Mouse (Mus musculus) heart, adult 11 months (tissue): ENCODE results near the gene Ncapg2.

Experiments used
- DNase-seq: peaks from one replicate; pipeline ENCODE4 v3.0.0; 2022

Ncapg2 gene

GRCm38 (mm10) chr12:116405045-116405835 is at the start of gene Ncapg2:
Gene Ncapg2 (plus strand): TSS chr12:116405402.
- DNase-seq, result peak; percentile 99

- no peak for DNase-seq
These were observed 43.1 kb upstream of the Ncapg2 start for GRCm38 (mm10) chr12:116362091-116362490.

- no peak for DNase-seq
These were observed 38.3 kb upstream of the Ncapg2 start for GRCm38 (mm10) chr12:116366900-116367299.

DNA sequence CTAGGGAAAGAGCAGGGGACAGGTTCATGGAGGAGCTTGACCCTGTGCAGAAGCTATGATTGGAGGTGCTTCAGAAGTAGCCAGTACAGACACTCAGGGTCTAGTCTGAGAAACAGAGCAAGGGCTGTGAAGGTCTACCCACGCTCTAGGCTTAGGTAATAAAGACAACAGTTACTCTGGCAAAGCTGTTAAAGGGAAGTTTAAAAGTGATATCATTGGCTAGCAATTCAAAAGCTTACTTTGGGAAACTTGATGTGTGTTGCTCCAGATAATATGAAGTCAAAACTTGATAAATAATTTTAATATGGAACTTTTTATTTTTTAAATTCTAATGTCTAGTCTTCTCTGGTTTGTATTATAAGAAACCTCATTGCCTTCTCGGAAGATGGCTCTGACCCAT is 37.9 kb upstream of the Ncapg2 start:
- no peak for DNase-seq

- DNase-seq, result no peak
These were observed 36.3 kb upstream of the Ncapg2 start for GRCm38 (mm10) chr12:116368857-116369256.

DNA sequence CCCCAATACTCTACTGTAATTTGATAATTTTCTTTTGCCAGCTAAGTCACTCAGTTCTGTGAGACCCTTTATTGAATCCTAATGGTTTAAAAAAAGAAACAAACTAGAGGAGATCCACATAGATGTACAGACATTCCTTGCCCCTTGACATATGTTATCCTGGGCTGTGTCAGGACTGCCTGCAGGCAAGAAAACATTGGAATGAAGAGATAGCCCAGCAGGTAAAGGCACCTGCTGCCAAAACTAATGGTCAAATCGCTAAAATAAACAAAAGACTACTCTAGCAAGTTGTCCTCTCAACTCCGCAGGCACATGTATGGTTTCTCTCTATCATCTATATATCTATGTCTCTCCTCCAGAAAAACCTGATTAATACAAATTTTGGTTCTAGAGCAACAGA is 22.1 kb upstream of the Ncapg2 start:
- no peak for DNase-seq

DNA sequence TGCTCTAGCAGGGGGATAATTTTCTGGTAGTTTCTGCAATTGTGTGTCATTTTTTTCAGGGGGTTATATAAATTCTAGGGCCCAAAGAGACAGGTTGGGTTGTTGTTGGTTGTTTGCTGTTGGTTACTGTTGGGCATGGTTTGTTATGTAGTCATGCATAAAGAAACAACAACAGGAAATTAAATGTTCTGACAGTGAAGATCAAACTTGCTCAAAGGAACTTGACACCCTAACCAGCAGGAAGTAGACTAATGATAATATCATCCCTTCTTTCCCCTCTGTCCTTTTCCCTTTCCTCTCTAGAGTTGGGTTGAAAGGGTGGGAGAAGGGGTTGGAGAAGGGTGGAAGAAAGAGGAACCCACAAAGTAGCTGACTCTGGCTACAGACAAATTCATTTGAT is 21.2 kb upstream of the Ncapg2 start:
- no peak for DNase-seq

- no peak for DNase-seq
These were observed 18.4 kb upstream of the Ncapg2 start for GRCm38 (mm10) chr12:116386802-116387201.

DNA sequence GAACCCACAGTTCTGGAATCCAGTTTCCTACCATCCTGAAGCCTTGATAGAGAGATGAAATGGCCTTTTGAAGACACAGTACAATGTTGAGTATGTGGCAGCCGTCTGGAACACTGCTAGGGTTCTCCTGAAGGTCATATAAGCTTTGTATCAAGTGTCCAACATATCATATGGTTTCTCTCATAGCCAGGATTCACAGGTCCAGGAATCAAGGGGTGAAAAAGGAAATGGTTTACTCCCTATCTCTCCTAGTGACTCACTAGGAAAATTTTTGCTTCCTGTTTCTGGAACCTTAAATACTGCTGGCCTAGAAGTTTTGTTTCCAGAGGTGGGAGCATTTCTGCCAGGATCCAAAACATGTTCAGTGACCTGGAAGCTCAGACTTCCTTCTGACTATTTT is 15.3 kb upstream of the Ncapg2 start:
- no peak for DNase-seq

GRCm38 (mm10) chr12:116394327-116394726 is 10.9 kb upstream of the Ncapg2 start:
- DNase-seq, result no peak

DNA sequence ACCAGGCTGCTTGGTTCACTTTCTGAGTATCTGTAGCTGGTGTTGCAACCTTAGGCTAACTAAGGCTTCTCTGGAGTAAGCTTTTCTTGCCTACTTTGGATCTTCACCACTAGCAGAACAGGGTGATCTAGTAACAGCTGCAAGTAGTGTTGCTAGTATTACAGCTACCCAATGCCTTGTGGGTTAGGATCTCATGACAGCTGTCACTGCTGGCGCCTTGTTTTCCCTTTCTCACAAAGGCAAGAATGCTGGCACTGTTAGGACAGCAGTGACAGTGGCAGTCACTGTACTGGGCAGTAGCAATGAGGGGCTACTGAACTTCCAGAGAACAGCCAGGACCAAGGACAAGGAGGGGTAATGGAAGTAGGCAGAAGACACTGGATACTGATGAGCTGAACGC is 9.9 kb upstream of the Ncapg2 start:
- no peak for DNase-seq

GRCm38 (mm10) chr12:116396072-116396695 is 9.0 kb upstream of the Ncapg2 start:
- no peak for DNase-seq

GRCm38 (mm10) chr12:116404012-116404679 is 1.1 kb upstream of the Ncapg2 start:
- DNase-seq, result peak; percentile 91

DNA sequence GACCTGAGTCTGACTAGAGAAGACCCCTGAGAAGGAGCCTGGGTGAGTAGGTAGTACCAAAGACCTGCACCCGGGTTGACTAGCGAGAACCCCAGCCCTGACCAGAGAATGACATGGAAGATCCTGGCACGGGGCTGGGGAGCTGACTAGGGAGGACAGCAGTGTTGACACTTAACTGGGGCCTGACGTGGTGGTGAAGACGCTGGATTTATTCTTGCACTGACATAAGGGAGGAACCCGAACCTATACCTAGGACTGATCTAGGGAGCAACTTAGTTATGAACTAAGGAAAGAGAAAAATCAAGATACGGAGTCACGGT is 594 bp downstream of the Ncapg2 start:
- no peak for DNase-seq

DNA sequence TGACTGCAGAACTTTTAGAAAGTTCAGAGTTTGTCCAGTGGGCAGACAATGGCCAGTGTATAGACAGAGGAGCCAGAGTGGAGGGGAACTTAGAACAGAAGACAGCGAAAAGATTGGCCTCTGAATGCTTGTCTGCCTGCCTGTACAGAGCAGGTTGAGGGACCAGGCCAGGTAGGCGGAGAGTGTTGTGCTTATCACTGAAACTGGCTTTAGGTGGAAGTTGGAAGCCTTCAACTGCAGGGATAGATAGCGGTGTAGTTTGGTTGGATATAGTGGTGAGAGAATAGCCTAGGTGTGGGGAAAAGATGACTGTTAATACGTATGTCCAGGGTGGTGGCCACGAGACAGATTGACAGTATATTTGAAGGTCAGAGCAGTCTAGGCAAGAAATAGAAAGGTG is 2.7 kb downstream of the Ncapg2 start:
- no peak for DNase-seq

- no peak for DNase-seq
These were observed 9.7 kb downstream of the Ncapg2 start for GRCm38 (mm10) chr12:116414941-116415340.

DNA sequence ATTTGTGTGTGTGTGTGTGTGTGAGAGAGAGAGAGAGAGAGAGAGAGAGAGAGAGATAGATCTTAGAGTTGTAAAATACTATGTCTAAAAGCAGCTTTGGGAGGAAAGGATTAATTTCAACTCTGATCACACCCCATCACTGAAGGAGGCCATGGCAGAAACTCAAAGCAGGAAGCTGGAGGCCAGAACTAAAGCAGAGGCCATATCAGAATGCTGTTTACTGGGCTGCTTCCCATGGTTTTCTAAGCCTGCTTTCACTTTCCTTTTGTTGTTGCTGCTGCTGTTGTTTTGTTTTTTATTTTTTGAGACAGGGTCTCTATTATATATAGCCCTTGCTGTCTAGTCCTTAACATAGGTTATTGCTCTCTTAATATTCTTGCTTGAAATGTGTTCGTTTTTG is 11.3 kb downstream of the Ncapg2 start:
- no peak for DNase-seq

DNA sequence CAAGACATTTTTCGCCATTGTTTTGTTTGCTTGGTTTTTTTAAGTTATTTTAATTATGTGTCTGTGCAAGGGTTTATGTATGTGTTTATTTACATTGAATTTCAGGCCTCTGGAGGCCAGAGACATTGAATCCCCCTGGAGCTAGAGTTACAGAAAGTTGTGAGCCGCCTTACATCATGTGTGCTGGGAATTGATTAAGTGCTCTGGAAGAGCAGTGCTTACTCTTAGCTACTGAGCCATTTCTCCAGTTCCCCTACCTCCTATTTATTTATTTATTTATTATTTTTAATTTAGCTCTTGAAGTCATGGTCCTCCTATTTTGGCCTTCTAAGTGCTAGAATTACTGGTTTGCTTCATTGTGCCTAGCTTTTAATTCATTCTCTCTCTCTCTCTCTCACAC is 16.5 kb downstream of the Ncapg2 start:
- no peak for DNase-seq

DNA sequence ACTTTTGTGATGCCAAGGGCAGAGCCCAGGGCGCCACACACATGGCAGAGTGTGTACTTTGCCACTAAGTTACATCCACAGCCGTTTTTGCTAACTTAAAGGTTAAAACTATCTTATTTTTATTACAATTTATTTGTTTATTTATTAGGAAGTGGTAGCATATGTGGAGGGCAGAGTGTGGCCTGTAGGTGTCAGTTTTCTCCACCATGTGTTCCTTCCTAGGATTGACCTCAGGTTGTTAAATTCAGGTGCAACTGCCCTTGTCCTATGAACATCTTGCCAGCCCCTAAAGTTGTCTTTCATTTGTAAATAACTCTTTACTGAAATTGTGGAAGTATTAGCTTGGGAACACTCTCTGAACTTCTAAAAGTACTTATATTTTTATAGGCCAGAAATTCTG is 20.2 kb downstream of the Ncapg2 start:
- no peak for DNase-seq

- no peak for DNase-seq
These were observed 28.5 kb downstream of the Ncapg2 start for GRCm38 (mm10) chr12:116433742-116434141.

- no peak for DNase-seq
These were observed 30.0 kb downstream of the Ncapg2 start for GRCm38 (mm10) chr12:116435232-116435631.

DNA sequence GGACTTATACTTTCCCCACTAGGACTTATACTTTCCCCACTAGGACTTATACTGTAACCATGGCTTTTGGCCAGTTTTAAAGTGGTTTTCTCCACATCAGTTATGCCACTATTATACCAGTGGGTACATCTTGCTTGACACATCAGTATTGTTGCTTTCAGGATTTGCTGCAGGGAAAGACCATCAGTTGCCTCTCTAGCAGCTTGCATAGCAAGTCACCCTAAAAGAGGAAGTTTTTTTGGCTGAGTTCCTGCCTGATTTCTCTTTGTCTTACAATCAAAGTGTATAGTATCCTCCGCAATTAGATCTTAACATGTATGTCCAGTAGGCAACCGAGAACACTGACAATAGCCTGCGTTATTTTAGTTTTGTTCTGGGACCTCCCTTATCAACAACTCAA is 30.9 kb downstream of the Ncapg2 start:
- DNase-seq, result no peak

GRCm38 (mm10) chr12:116438591-116438990 is 33.4 kb downstream of the Ncapg2 start:
- DNase-seq, result no peak

GRCm38 (mm10) chr12:116442184-116442583 is 37.0 kb downstream of the Ncapg2 start:
- DNase-seq, result no peak
